Mouse (Mus musculus): ENCODE measurements around the gene 1700025C18Rik.
A peak's percentile ranks its signal among the peaks of the same experiment; 100 is the strongest.

Gene 1700025C18Rik

DNA sequence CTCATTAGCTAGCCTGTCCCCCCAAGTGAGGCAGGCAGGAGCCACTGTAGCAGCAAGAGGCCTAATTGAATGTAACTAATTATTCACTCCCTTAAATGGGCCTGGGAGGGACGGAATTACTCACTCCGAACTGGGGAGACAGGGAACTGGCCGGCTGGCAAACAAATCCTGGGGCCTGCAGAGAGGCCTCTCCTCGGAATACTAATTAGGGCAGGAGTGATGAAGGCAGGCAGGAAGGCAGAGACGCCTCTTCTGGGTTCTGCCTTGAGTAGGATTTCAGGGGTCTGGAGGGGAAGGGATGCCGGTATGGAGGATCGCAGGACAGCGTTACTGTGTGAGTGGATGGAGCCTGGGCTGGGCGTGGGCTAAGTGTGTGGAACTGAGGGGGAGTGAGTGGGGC, 13.5 kb downstream of the 1700025C18Rik start:
- no peak for DNase-seq (ENCODE audit: low spot score)

- peak; percentile 51 for DNase-seq (ENCODE audit: low spot score)
These were observed 15.6 kb downstream of the 1700025C18Rik start for GRCm38 (mm10) chr2:165074937-165075336.

GRCm38 (mm10) chr2:165074081-165074884, 16.3 kb downstream of the 1700025C18Rik start:
- peak; percentile 38 for DNase-seq (ENCODE audit: low spot score)

GRCm38 (mm10) chr2:165073381-165073781, 17.2 kb downstream of the 1700025C18Rik start:
- no peak for DNase-seq (ENCODE audit: low spot score)

DNA sequence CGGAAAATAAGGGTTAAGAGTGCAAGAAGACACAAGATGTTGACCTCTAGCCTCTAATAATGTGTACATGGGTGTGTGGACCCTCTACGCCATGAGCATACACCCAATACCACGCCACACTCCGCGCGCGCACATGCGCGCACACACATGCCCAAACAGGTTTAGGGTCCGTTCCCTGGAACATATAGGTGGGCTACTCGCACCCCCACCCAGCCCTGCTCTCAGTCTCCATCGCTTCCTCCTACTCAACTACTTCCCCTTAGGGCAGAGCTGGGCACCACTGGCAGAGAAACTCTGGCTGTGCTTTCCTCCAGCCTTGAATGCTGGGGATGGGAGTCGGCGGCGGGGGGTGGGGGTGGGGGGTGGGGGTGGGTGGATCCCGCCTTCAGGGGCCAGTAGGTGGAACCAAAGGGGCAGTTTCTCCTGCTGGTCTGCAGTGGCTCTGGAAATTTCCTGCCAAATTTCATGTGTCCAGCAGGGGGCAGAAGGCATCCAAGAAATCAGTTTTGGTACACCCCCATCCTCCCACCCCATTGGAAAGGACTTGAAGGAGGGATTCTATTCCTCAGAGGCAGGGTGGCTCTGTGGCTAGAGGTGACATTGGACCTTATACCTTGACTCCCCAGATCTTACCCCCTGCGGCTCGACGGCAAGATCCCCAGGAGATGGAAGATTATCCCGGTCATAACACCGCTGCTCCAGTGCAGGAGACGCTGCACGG, 20.3 kb downstream of the 1700025C18Rik start:
- DNase-seq (ENCODE audit: low spot score) = no peak

DNA sequence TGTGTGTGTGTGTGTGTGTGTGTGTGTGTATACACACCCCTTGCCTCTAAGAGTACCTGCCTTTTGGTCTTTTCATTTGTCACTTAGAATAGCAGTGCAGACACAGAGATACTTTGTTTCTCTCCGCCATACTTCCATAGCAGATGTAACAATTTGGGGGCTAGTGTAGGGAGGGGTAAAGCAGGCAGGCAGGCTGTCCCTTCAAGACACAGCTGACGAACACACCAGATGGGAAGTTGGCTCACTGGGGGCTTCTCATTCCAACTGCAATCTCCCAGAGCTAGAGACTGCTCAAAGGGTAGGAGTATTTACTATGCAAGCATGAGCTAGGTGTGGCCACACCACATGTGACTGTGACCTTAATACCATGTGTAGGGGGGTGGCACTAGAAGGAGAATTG, 21.7 kb downstream of the 1700025C18Rik start:
- DNase-seq (ENCODE audit: low spot score) = peak; percentile 22

- DNase-seq (ENCODE audit: low spot score) = no peak
These were observed 26.1 kb downstream of the 1700025C18Rik start for GRCm38 (mm10) chr2:165064489-165064888.

GRCm38 (mm10) chr2:165061638-165062433, 28.7 kb downstream of the 1700025C18Rik start:
- DNase-seq (ENCODE audit: low spot score) = no peak

DNA sequence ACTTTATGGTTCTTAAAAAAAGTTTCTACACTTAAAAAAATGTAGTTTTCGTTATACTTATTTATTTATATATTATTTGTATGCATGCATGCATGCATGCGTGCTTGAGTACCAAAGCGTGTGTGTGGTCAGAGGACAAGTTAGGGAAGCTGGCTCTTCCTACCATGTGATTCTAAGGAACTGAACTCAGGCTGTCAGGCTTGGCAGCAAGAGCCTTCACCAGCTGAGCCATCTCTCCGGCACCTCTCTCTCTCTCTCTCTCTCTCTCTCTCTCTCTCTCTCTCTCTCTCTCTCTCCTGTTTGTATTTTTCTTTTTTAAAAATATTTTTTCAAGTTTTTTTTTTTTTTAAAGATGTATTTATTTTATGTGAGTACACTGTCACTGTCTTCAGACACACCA, 30.6 kb downstream of the 1700025C18Rik start:
- no peak for DNase-seq (ENCODE audit: low spot score)

DNA sequence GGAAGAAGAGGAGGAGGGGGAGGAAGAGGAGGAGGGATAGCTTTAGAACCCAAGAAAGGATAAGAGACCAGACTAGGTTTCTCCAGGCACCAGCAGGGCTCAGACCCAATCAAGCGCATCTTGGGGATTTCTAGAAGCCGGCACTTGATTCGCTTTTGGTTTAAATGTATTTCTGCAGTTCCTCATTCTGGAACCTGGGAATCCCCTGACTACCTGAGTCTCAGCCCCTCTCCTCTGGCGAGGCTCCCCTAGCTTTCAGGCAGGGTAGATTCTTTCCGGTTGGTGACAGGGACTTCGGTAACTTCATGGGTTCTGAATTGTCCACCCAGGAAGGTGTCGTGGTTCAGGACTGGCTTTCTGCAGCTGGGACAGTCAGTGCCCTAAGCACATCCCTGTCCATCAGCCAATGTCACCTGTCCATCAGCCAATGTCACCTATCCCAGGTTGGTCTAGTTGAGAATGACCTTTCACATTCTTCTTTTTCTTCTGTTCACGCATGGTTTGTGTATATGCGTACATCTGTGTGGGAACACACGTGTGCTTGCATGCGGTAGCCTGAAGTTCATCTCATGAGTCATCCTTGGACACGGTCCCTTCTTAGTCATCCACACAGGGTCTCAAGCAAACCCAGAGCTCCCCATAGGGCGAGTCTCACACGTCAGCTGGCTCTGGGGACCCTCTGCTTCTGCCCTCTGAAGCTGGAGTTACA, 34.0 kb downstream of the 1700025C18Rik start:
- no peak for DNase-seq (ENCODE audit: low spot score)

DNA sequence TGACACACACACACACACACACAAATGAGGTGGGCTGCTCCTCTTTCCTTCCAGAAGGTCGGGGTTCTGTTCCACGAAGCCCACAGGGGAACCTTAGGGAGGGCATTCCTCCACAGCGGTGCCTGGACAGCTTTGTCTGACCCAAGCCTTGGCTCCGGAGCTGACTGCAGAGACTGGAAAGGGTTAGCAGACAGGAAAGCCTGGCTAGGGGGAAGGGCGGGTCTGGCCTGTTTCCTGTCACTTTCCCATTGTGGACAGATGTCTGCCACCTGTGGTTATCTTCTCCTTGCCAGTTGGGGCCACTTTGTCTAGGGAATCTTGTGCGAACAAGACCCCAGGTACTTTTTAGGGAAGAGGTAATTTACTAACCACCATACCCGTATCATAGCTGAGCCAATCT, 34.6 kb downstream of the 1700025C18Rik start:
- DNase-seq (ENCODE audit: low spot score) = no peak

GRCm38 (mm10) chr2:165054888-165055852, 35.4 kb downstream of the 1700025C18Rik start, which contains the start of gene Cd40:
TSS of gene Cd40 (plus strand) at chr2:165055627.
- no peak for DNase-seq (ENCODE audit: low spot score)

- no peak for DNase-seq (ENCODE audit: low spot score)
These were observed 39.0 kb downstream of the 1700025C18Rik start for GRCm38 (mm10) chr2:165051566-165051965.

DNA sequence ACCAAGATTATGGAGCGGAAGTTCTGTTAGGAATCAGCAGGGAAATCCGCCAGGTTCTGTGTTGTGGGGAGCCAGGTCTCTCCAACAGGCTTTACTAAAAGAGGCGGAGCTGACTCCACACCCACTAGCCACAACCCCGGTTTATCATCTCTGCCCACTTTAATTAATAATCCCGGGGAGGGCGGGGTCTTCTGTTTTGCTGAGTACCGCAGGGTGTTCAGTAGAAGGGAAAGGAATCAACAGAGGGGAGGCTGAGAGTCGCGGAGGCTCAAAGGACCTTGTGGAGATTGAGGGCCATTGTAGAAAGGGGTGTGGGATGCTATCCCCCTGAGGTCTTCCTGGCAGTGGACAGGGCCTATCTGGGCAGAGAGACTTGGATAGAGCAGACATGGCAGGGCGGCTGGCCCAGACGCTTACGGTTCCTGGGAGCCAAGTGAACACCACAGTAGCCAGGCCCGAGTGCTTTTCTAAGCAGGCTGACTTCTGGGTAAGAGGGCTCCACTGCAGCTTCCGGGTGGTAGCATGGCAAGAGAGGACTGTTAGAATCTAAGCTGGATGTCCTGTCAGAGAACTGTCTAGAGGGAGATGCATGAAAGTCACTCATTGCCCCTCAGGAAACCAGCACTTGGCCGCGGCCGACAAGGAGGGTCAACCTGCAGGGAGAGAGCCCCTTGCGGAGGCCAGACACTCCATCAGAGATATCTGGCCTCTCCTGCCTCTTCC, 39.6 kb downstream of the 1700025C18Rik start:
- DNase-seq (ENCODE audit: low spot score) = no peak

GRCm38 (mm10) chr2:165049044-165049443, 41.5 kb downstream of the 1700025C18Rik start:
- DNase-seq (ENCODE audit: low spot score) = no peak

GRCm38 (mm10) chr2:165043729-165044128, 46.8 kb downstream of the 1700025C18Rik start:
- no peak for DNase-seq (ENCODE audit: low spot score)

DNA sequence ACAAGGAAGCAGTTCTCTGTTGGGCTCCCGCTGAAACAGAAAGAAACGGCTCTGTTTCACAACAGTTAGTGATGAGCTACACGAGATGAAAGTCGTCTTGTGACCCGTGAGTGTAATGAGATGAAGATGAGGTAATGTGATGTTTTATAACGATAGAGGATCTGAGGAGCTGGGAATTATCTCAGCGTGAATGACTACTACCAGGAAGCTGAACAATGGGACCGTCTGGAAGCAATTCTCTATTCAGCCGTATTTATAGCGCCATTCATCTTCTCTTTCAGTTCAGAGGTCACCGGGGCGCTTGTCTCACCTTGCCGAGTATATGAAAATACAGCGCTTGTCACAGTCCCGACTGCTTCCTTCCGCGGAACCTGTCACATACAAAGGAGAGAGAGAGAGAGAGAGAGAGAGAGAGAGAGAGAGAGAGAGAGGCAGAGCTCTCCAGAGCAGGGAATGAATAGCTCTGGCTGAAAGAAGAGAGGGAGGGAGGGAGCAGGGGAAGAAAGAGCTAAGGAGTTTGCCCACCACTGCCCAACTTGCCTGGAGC, 47.4 kb downstream of the 1700025C18Rik start:
- DNase-seq (ENCODE audit: low spot score) = no peak

GRCm38 (mm10) chr2:165042126-165042525, 48.4 kb downstream of the 1700025C18Rik start:
- DNase-seq (ENCODE audit: low spot score) = no peak

GRCm38 (mm10) chr2:165037415-165037814, 53.1 kb downstream of the 1700025C18Rik start:
- DNase-seq (ENCODE audit: low spot score) = no peak

- no peak for DNase-seq (ENCODE audit: low spot score)
These were observed 55.5 kb downstream of the 1700025C18Rik start for GRCm38 (mm10) chr2:165035058-165035431.
